Mouse (Mus musculus) stomach, embryonic 14.5 days (tissue): ENCODE results near the gene 1700028J19Rik. TPM values are rescaled to one million over a fixed set of nuclear protein-coding genes. Genes with fewer than 3 reads are reported as not detected.

Source experiments
- ATAC-seq: fragments of 200-750 bp; cut with Nextera tagmentation; 2 replicates; pipeline ENCODE4 v1.8.0; 2017; ENCODE audit warnings: low read depth, moderate TSS enrichment; ENCODE audit not compliant: insufficient number of reproducible peaks, insufficient read depth, low FRiP score
- H3K27ac ChIP-seq: fragments of 300-500 bp; sonication (generic); 2 replicates; pipeline ENCODE4 v1.5.1; 2014; ENCODE audit warnings: mild to moderate bottlenecking, low read length, moderate library complexity, mixed read lengths
- H3K27me3 ChIP-seq: fragments of 300-500 bp; sonication (generic); 2 replicates; pipeline ENCODE4 v1.6.1; 2014; ENCODE audit warnings: low read length, control low read depth, mixed read lengths; ENCODE audit not compliant: control insufficient read depth, insufficient read depth
- H3K36me3 ChIP-seq: fragments of 300-500 bp; sonication (generic); 2 replicates; pipeline ENCODE4 v1.6.1; 2014; ENCODE audit warnings: mild to moderate bottlenecking, control low read depth, low read length, moderate library complexity, mixed read lengths; ENCODE audit not compliant: control insufficient read depth, insufficient read depth
- H3K4me1 ChIP-seq: fragments of 300-500 bp; sonication (generic); 2 replicates; pipeline ENCODE4 v1.6.1; 2014; ENCODE audit warnings: low read length, control low read depth, mixed read lengths; ENCODE audit not compliant: control insufficient read depth, insufficient read depth
- H3K4me2 ChIP-seq: fragments of 300-500 bp; sonication (generic); replicated peaks from 2 replicates; pipeline ENCODE4 v1.6.1; 2014; ENCODE audit warnings: low read depth, low read length, control low read depth
- H3K4me3 ChIP-seq: fragments of 300-500 bp; sonication (generic); 2 replicates; pipeline ENCODE4 v1.5.1; 2014; ENCODE audit warnings: low read depth, low read length, control low read depth
- H3K9ac ChIP-seq: fragments of 300-500 bp; sonication (generic); replicated peaks from 2 replicates; pipeline ENCODE4 v1.6.1; 2014; ENCODE audit warnings: low read depth, mild to moderate bottlenecking, control low read depth, low read length, moderate library complexity, mixed read lengths
- H3K9me3 ChIP-seq: fragments of 300-500 bp; sonication (generic); 2 replicates; pipeline ENCODE4 v1.6.1; 2016; ENCODE audit warnings: low read depth, low read length, control low read depth; ENCODE audit not compliant: control insufficient read depth
- WGBS: fragments of 180-500 bp; shearing (Covaris S2); extraction: QIAGEN DNeasy Blood & Tissue Kit; methylation state at CpG from one replicate; pipeline ENCODE4 v1.1.7; 2014; 5-methylcytosine and 5-hydroxymethylcytosine counted together
- polyA plus RNA-seq: library from polyadenylated mRNA; unstranded; fragments of >200 nt; fragmentation: Nextera tagmentation; extraction: Ambion mirVana; gene quantifications from 2 replicates; pipeline ENCODE4 v1.2.1, GENCODE M21; 2014

1700028J19Rik gene
- polyA plus RNA-seq, 1 experiment from 2014 or later: 1.5 TPM

GRCm38 (mm10) chr7:44275546-44275945 is 29.1 kb upstream of the 1700028J19Rik start:
- Histone ChIP-seq H3K36me3 (no peaks in the 10 kb centered on the region), H3K9me3 (no peaks in the 10 kb centered on the region), H3K27me3 (0 out of 2 replicates have a peak, but pooled peaks cover 3% of the 10 kb centered on the region), H3K4me2 (no peak overlapping the region), H3K4me3 (no peak overlapping the region), H3K9ac (no peak overlapping the region), H3K4me1 (no peaks in the 10 kb centered on the region), H3K27ac (no peak overlapping the region)
- no peak for ATAC-seq
- 67% methylated on average over 3 of the region's 3 CpGs for WGBS

GRCm38 (mm10) chr7:44274096-44274495 is 27.6 kb upstream of the 1700028J19Rik start:
- ATAC-seq: no peak
- Histone ChIP-seq H3K9ac (no peak overlapping the region), H3K27ac (no peak overlapping the region), H3K4me2 (no peak overlapping the region), H3K36me3 (no peaks in the 10 kb centered on the region), H3K9me3 (no peaks in the 10 kb centered on the region), H3K4me1 (no peaks in the 10 kb centered on the region), H3K27me3 (0 out of 2 replicates have a peak, but pooled peaks cover 3% of the 10 kb centered on the region), H3K4me3 (no peak overlapping the region)
- WGBS: 32% methylated on average over 11 of the region's 11 CpGs

- H3K36me3 ChIP-seq: no peaks in the 10 kb centered on the region
- 75% methylated on average over 7 of the region's 7 CpGs for WGBS
- H3K4me3 ChIP-seq: no peak overlapping the region
- H3K4me1 ChIP-seq: no peaks in the 10 kb centered on the region
- H3K4me2 ChIP-seq: no peak overlapping the region
- ATAC-seq: no peak
- H3K9ac ChIP-seq: no peak overlapping the region
- H3K27me3 ChIP-seq: 0 out of 2 replicates have a peak, but pooled peaks cover 3% of the 10 kb centered on the region
- H3K27ac ChIP-seq: no peak overlapping the region
- no peaks in the 10 kb centered on the region for H3K9me3 ChIP-seq
Observed at GRCm38 (mm10) chr7:44273446-44273845, 27.0 kb upstream of the 1700028J19Rik start.

GRCm38 (mm10) chr7:44272546-44272945 is 26.1 kb upstream of the 1700028J19Rik start:
- no peak overlapping the region for H3K9ac ChIP-seq
- 89% methylated on average over 7 of the region's 7 CpGs for WGBS
- no peaks in the 10 kb centered on the region for H3K4me1 ChIP-seq

GRCm38 (mm10) chr7:44271309-44271708 is 24.8 kb upstream of the 1700028J19Rik start:
- Histone ChIP-seq H3K4me1 (no peaks in the 10 kb centered on the region), H3K4me2 (no peak overlapping the region), H3K4me3 (no peak overlapping the region), H3K9me3 (no peaks in the 10 kb centered on the region), H3K27me3 (0 out of 2 replicates have a peak, but pooled peaks cover 3% of the 10 kb centered on the region), H3K36me3 (no peaks in the 10 kb centered on the region), H3K9ac (no peak overlapping the region), H3K27ac (no peak overlapping the region)
- no peak for ATAC-seq
- WGBS: 66% methylated on average over 2 of the region's 2 CpGs

More at GRCm38 (mm10) chr7:44272546-44272945, 26.1 kb upstream of the 1700028J19Rik start:
- no peak for ATAC-seq
- no peaks in the 10 kb centered on the region for H3K36me3 ChIP-seq
- H3K4me2 ChIP-seq: no peak overlapping the region
- H3K27me3 ChIP-seq: 0 out of 2 replicates have a peak, but pooled peaks cover 3% of the 10 kb centered on the region
- H3K27ac ChIP-seq: no peak overlapping the region
- H3K4me3 ChIP-seq: no peak overlapping the region
- H3K9me3 ChIP-seq: no peaks in the 10 kb centered on the region

GRCm38 (mm10) chr7:44269397-44269796 is 22.9 kb upstream of the 1700028J19Rik start:
- WGBS: 82% methylated on average over 2 of the region's 2 CpGs
- ATAC-seq: no peak
- Histone ChIP-seq H3K27ac (no peak overlapping the region), H3K9me3 (no peaks in the 10 kb centered on the region), H3K27me3 (0 out of 2 replicates have a peak, but pooled peaks cover 3% of the 10 kb centered on the region), H3K9ac (no peak overlapping the region), H3K36me3 (no peaks in the 10 kb centered on the region), H3K4me2 (no peak overlapping the region), H3K4me3 (no peak overlapping the region), H3K4me1 (no peaks in the 10 kb centered on the region)

- 0 out of 2 replicates have a peak, but pooled peaks cover 1% of the 10 kb centered on the region for H3K4me1 ChIP-seq
- no peak overlapping the region for H3K27ac ChIP-seq
- H3K27me3 ChIP-seq: 0 out of 2 replicates have a peak, but pooled peaks cover 4% of the 10 kb centered on the region
- H3K9me3 ChIP-seq: no peaks in the 10 kb centered on the region
- ATAC-seq: no peak
- no peak overlapping the region for H3K4me2 ChIP-seq
- no peak overlapping the region for H3K4me3 ChIP-seq
- WGBS: 74% methylated on average over 11 of the region's 11 CpGs
- H3K9ac ChIP-seq: no peak overlapping the region
- no peaks in the 10 kb centered on the region for H3K36me3 ChIP-seq
Observed at GRCm38 (mm10) chr7:44268117-44268516, 21.6 kb upstream of the 1700028J19Rik start.

- WGBS: 3% methylated on average over 34 of the region's 34 CpGs
- Histone ChIP-seq H3K4me1 (0 out of 2 replicates have a peak, but pooled peaks cover 3% of the 10 kb centered on the region), H3K4me3 (0 out of 2 replicates have a peak overlapping the region, but pooled peaks have one; percentile 5), H3K27me3 (0 out of 2 replicates have a peak, but pooled peaks cover 4% of the 10 kb centered on the region), H3K36me3 (no peaks in the 10 kb centered on the region), H3K9me3 (no peaks in the 10 kb centered on the region), H3K9ac (no peak overlapping the region), H3K4me2 (peak overlapping the region; percentile 37), H3K27ac (no peak overlapping the region)
- ATAC-seq: peak; percentile 70; the same call in 1 of the 2 replicates
Observed at GRCm38 (mm10) chr7:44262791-44263643, 16.5 kb upstream of the 1700028J19Rik start.
